Mouse (Mus musculus) thymus, adult 2 months (tissue): ENCODE measurements at regions not wholly inside any gene's neighbourhood (a gene's known extent, or its start where the extent isn't known, plus 50 kb on each side); places are given as distances from the start of the nearest gene placed in this dataset.

ENCODE experiments used
- DNase-seq: peaks from one replicate; pipeline ENCODE4 v3.0.0; 2021
- H3K27ac ChIP-seq: fragments of 200-500 bp; 2 replicates; pipeline ENCODE4 v1.5.1; 2012; ENCODE audit warnings: low read length, control low read depth; ENCODE audit not compliant: control insufficient read depth, insufficient read depth
- H3K27me3 ChIP-seq: fragments of 200-500 bp; 2 replicates; pipeline ENCODE4 v1.6.1; 2012; ENCODE audit warnings: mild to moderate bottlenecking, low read length, moderate library complexity, mixed read lengths; ENCODE audit not compliant: control insufficient read depth, insufficient read depth
- H3K36me3 ChIP-seq: fragments of 200-500 bp; 2 replicates; pipeline ENCODE4 v1.6.1; 2012; ENCODE audit warnings: mild to moderate bottlenecking, low read length, moderate library complexity; ENCODE audit not compliant: control insufficient read depth, insufficient read depth
- H3K4me1 ChIP-seq: fragments of 200-500 bp; replicated peaks from 2 replicates; pipeline ENCODE4 v1.6.1; 2012; ENCODE audit warnings: low read length; ENCODE audit not compliant: control insufficient read depth, insufficient read depth
- H3K4me3 ChIP-seq: fragments of 200-500 bp; 2 replicates; pipeline ENCODE4 v1.5.1; 2012; ENCODE audit warnings: mild to moderate bottlenecking, low read length, control low read depth, moderate library complexity; ENCODE audit not compliant: control insufficient read depth, insufficient read depth
- CTCF ChIP-seq: fragments of 200-500 bp; IDR thresholded peaks from 2 replicates; pipeline ENCODE4 v1.5.1; 2012; ENCODE audit warnings: mild to moderate bottlenecking, control low read depth, low read length, moderate library complexity, borderline replicate concordance; ENCODE audit not compliant: control insufficient read depth, poor library complexity, insufficient read depth; ENCODE audit errors: extremely low read depth
- POLR2A ChIP-seq: fragments of 200-500 bp; IDR thresholded peaks from 2 replicates; pipeline ENCODE4 v1.6.1; 2012; ENCODE audit warnings: mild to moderate bottlenecking, low read length, control low read depth, moderate library complexity; ENCODE audit not compliant: control insufficient read depth, poor library complexity, insufficient read depth; ENCODE audit errors: extremely low read depth
- WGBS: fragments of 180-500 bp; shearing (Covaris S2); methylation state at CpG from one replicate; pipeline ENCODE4 v1.1.7; 2018; 5-methylcytosine and 5-hydroxymethylcytosine counted together

- DNase-seq = no peak
- no peaks in the 10 kb centered on the region for H3K36me3 ChIP-seq
- TF ChIP-seq POLR2A (no peak), CTCF (no peak)
- no peaks in the 10 kb centered on the region for H3K27me3 ChIP-seq
- H3K4me3 ChIP-seq = no peak overlapping the region
- H3K27ac ChIP-seq = no peak overlapping the region; the same call in 1 of the 2 replicates
- 0 out of 2 replicates have a peak, but pooled peaks cover 2% of the 10 kb centered on the region for H3K4me1 ChIP-seq
- 92% methylated on average over 12 of the region's 12 CpGs for WGBS
Observed at GRCm38 (mm10) chr10:111784065-111784853, 188.2 kb upstream of the Krr1 start.

- Histone ChIP-seq H3K4me3 (no peak overlapping the region), H3K27me3 (no peaks in the 10 kb centered on the region), H3K36me3 (no peaks in the 10 kb centered on the region), H3K4me1 (0 out of 2 replicates have a peak, but pooled peaks cover 2% of the 10 kb centered on the region), H3K27ac (no peak overlapping the region)
- DNase-seq = no peak
- WGBS = 93% methylated on average over 9 of the region's 9 CpGs
- TF ChIP-seq CTCF (no peak), POLR2A (no peak)
Observed at GRCm38 (mm10) chr10:111787175-111787574, 185.3 kb upstream of the Krr1 start.

GRCm38 (mm10) chr10:111789264-111789663 is 183.2 kb upstream of the Krr1 start:
- TF ChIP-seq POLR2A (no peak), CTCF (no peak)
- Histone ChIP-seq H3K4me3 (no peak overlapping the region), H3K27ac (no peak overlapping the region), H3K36me3 (no peaks in the 10 kb centered on the region), H3K4me1 (no peaks in the 10 kb centered on the region), H3K27me3 (no peaks in the 10 kb centered on the region)
- WGBS = 96% methylated on average over 9 of the region's 9 CpGs
- DNase-seq = no peak

- H3K27ac ChIP-seq = no peak overlapping the region
- no peaks in the 10 kb centered on the region for H3K36me3 ChIP-seq
- 96% methylated on average over 2 of the region's 2 CpGs for WGBS
- DNase-seq = no peak
- H3K4me1 ChIP-seq = no peaks in the 10 kb centered on the region
- TF ChIP-seq POLR2A (no peak), CTCF (no peak)
- H3K27me3 ChIP-seq = no peaks in the 10 kb centered on the region
- H3K4me3 ChIP-seq = no peak overlapping the region
Observed at GRCm38 (mm10) chr10:111790911-111791310, 181.6 kb upstream of the Krr1 start.

- H3K36me3 ChIP-seq = no peaks in the 10 kb centered on the region
- H3K4me3 ChIP-seq = no peak overlapping the region
- H3K27me3 ChIP-seq = no peaks in the 10 kb centered on the region
- TF ChIP-seq POLR2A = no peak
- no peak for TF ChIP-seq CTCF
- 91% methylated on average over 5 of the region's 5 CpGs for WGBS
- no peak for DNase-seq
- no peaks in the 10 kb centered on the region for H3K4me1 ChIP-seq
- H3K27ac ChIP-seq = no peak overlapping the region
Observed at GRCm38 (mm10) chr10:111795056-111795455, 177.4 kb upstream of the Krr1 start.

- no peak overlapping the region for H3K4me3 ChIP-seq
- H3K27ac ChIP-seq = no peak overlapping the region
- H3K36me3 ChIP-seq = no peaks in the 10 kb centered on the region
- WGBS = 67% methylated on average over 3 of the region's 3 CpGs
- no peak for DNase-seq
- H3K4me1 ChIP-seq = no peaks in the 10 kb centered on the region
- no peaks in the 10 kb centered on the region for H3K27me3 ChIP-seq
- TF ChIP-seq POLR2A (no peak), CTCF (no peak)
Observed at GRCm38 (mm10) chr10:111795756-111796155, 176.7 kb upstream of the Krr1 start.
